Mouse (Mus musculus): ENCODE results near the gene Zfp13. TPM values are rescaled to one million over a fixed set of nuclear protein-coding genes. Genes with fewer than 3 reads are reported as not detected.

The Zfp13 gene
- polyA plus RNA-seq, 1 experiment from 2014 or later: 21.2 TPM

- ATAC-seq: no peak
- no peak overlapping the region for H3K27ac ChIP-seq
- 89% methylated on average over 8 of the region's 8 CpGs for WGBS
- H3K27me3 ChIP-seq: no peaks in the 10 kb centered on the region
- peak overlapping the region; percentile 86 for H3K9ac ChIP-seq
- H3K4me3 ChIP-seq: peak overlapping the region; percentile 74
- peak overlapping the region; percentile 91 for H3K4me2 ChIP-seq
- H3K9me3 ChIP-seq (replicated peaks): no peaks in the 10 kb centered on the region
- peaks cover 26% of the 10 kb centered on the region for H3K4me1 ChIP-seq
- peaks cover 26% of the 10 kb centered on the region for H3K36me3 ChIP-seq (ENCODE audit: poor library complexity, severe bottlenecking)
Measured at GRCm38 (mm10) chr17:23584786-23585185, 14.5 kb downstream of the Zfp13 start.

GRCm38 (mm10) chr17:23575951-23576552, 23.2 kb downstream of the Zfp13 start:
- H3K9ac ChIP-seq: no peak overlapping the region
- no peak overlapping the region for H3K4me3 ChIP-seq
- no peak for ATAC-seq
- no peak overlapping the region for H3K27ac ChIP-seq
- no peaks in the 10 kb centered on the region for H3K4me1 ChIP-seq
- peaks cover 86% of the 10 kb centered on the region for H3K36me3 ChIP-seq (ENCODE audit: poor library complexity, severe bottlenecking)
- H3K4me2 ChIP-seq: no peak overlapping the region
- WGBS: 95% methylated on average over 38 of the region's 38 CpGs
- H3K9me3 ChIP-seq (replicated peaks): no peaks in the 10 kb centered on the region
- no peaks in the 10 kb centered on the region for H3K27me3 ChIP-seq

- Histone ChIP-seq H3K4me1 (no peaks in the 10 kb centered on the region), H3K36me3 (ENCODE audit: poor library complexity, severe bottlenecking) (peaks cover 67% of the 10 kb centered on the region), H3K27me3 (no peaks in the 10 kb centered on the region), H3K4me3 (no peak overlapping the region), H3K9me3 (replicated peaks) (no peaks in the 10 kb centered on the region), H3K9ac (no peak overlapping the region), H3K4me2 (no peak overlapping the region), H3K27ac (no peak overlapping the region)
- WGBS: 94% methylated on average over 8 of the region's 8 CpGs
- ATAC-seq: no peak
Measured at GRCm38 (mm10) chr17:23574130-23574529, 25.2 kb downstream of the Zfp13 start.

- WGBS: 79% methylated on average over 6 of the region's 6 CpGs
- H3K4me1 ChIP-seq: no peaks in the 10 kb centered on the region
- no peak for ATAC-seq
- H3K4me3 ChIP-seq: no peak overlapping the region
- H3K36me3 ChIP-seq (ENCODE audit: poor library complexity, severe bottlenecking): peaks cover 49% of the 10 kb centered on the region
- H3K9ac ChIP-seq: no peak overlapping the region
- no peak overlapping the region for H3K27ac ChIP-seq
- no peaks in the 10 kb centered on the region for H3K27me3 ChIP-seq
- H3K9me3 ChIP-seq (replicated peaks): no peaks in the 10 kb centered on the region
- H3K4me2 ChIP-seq: no peak overlapping the region
Measured at GRCm38 (mm10) chr17:23572059-23572458, 27.2 kb downstream of the Zfp13 start.

- Histone ChIP-seq H3K9ac (no peak overlapping the region), H3K36me3 (ENCODE audit: poor library complexity, severe bottlenecking) (peaks cover 39% of the 10 kb centered on the region), H3K4me2 (no peak overlapping the region), H3K27me3 (no peaks in the 10 kb centered on the region), H3K9me3 (replicated peaks) (no peaks in the 10 kb centered on the region), H3K4me1 (no peaks in the 10 kb centered on the region), H3K4me3 (no peak overlapping the region), H3K27ac (no peak overlapping the region)
- no peak for ATAC-seq
- 28% methylated on average over 5 of the region's 5 CpGs for WGBS
Measured at GRCm38 (mm10) chr17:23571084-23571483, 28.2 kb downstream of the Zfp13 start.

GRCm38 (mm10) chr17:23570017-23570416, 29.3 kb downstream of the Zfp13 start:
- Histone ChIP-seq H3K4me3 (no peak overlapping the region), H3K4me1 (peaks cover 4% of the 10 kb centered on the region), H3K36me3 (ENCODE audit: poor library complexity, severe bottlenecking) (peaks cover 29% of the 10 kb centered on the region), H3K4me2 (no peak overlapping the region), H3K27ac (no peak overlapping the region), H3K27me3 (no peaks in the 10 kb centered on the region), H3K9ac (no peak overlapping the region), H3K9me3 (replicated peaks) (no peaks in the 10 kb centered on the region)
- peak; percentile 43 for ATAC-seq
- WGBS: 44% methylated on average over 6 of the region's 6 CpGs

- ATAC-seq: no peak
- Histone ChIP-seq H3K4me3 (no peak overlapping the region), H3K9me3 (replicated peaks) (no peaks in the 10 kb centered on the region), H3K9ac (no peak overlapping the region), H3K27ac (no peak overlapping the region), H3K4me1 (peaks cover 10% of the 10 kb centered on the region), H3K4me2 (no peak overlapping the region), H3K36me3 (ENCODE audit: poor library complexity, severe bottlenecking) (peaks cover 13% of the 10 kb centered on the region; the same call in 1 of the 2 replicates), H3K27me3 (no peaks in the 10 kb centered on the region)
- WGBS: 35% methylated on average over 5 of the region's 5 CpGs
Measured at GRCm38 (mm10) chr17:23568370-23568769, 30.9 kb downstream of the Zfp13 start.

GRCm38 (mm10) chr17:23566787-23567186, 32.5 kb downstream of the Zfp13 start:
- Histone ChIP-seq H3K9ac (no peak overlapping the region), H3K4me3 (no peak overlapping the region), H3K9me3 (replicated peaks) (no peaks in the 10 kb centered on the region), H3K4me2 (no peak overlapping the region), H3K36me3 (ENCODE audit: poor library complexity, severe bottlenecking) (no peaks in the 10 kb centered on the region), H3K4me1 (peaks cover 20% of the 10 kb centered on the region), H3K27me3 (no peaks in the 10 kb centered on the region), H3K27ac (no peak overlapping the region)
- 62% methylated on average over 5 of the region's 5 CpGs for WGBS
- no peak for ATAC-seq

- no peaks in the 10 kb centered on the region for H3K27me3 ChIP-seq
- peak overlapping the region; percentile 90 for H3K27ac ChIP-seq
- H3K9me3 ChIP-seq (replicated peaks): no peaks in the 10 kb centered on the region
- peak overlapping the region; percentile 75 for H3K4me3 ChIP-seq
- H3K9ac ChIP-seq: peak overlapping the region; percentile 89
- peak; percentile 82 for ATAC-seq
- peaks cover 21% of the 10 kb centered on the region for H3K36me3 ChIP-seq (ENCODE audit: poor library complexity, severe bottlenecking)
- peaks cover 20% of the 10 kb centered on the region for H3K4me1 ChIP-seq
- WGBS: under 1% methylated on average over 8 of the region's 8 CpGs
- H3K4me2 ChIP-seq: peak overlapping the region; percentile 66
Measured at GRCm38 (mm10) chr17:23564368-23564715, 34.9 kb downstream of the Zfp13 start.

GRCm38 (mm10) chr17:23563595-23564367, 35.5 kb downstream of the Zfp13 start, which contains the start of gene Zfp213:
TSS of gene Zfp213 (minus strand) at chr17:23564238.
- Histone ChIP-seq H3K9ac (peak within 1 kb of the TSS; percentile 89), H3K27ac (peak within 1 kb of the TSS; percentile 90)
- 2% methylated on average over 59 of the region's 59 CpGs for WGBS

GRCm38 (mm10) chr17:23559767-23560166, 39.5 kb downstream of the Zfp13 start:
- no peak for ATAC-seq

More at GRCm38 (mm10) chr17:23563595-23564367, 35.5 kb downstream of the Zfp13 start, which contains the start of gene Zfp213:
- H3K27me3 ChIP-seq: no peaks in the 10 kb centered on the region
- H3K36me3 ChIP-seq (ENCODE audit: poor library complexity, severe bottlenecking): peaks cover 27% of the 10 kb centered on the region
- no peaks in the 10 kb centered on the region for H3K9me3 ChIP-seq (replicated peaks)
- H3K4me3 ChIP-seq: peak within 1 kb of the TSS; percentile 75
- peak within 1 kb of the TSS; percentile 66 for H3K4me2 ChIP-seq
- H3K4me1 ChIP-seq: peaks cover 20% of the 10 kb centered on the region
- peak; percentile 96 for ATAC-seq

GRCm38 (mm10) chr17:23555243-23555916, 43.9 kb downstream of the Zfp13 start:
- H3K4me2 ChIP-seq: no peak overlapping the region
- H3K27me3 ChIP-seq: no peaks in the 10 kb centered on the region
- H3K9me3 ChIP-seq (replicated peaks): no peaks in the 10 kb centered on the region
- H3K4me3 ChIP-seq: no peak overlapping the region
- peaks cover 56% of the 10 kb centered on the region for H3K36me3 ChIP-seq (ENCODE audit: poor library complexity, severe bottlenecking)
- no peak overlapping the region for H3K9ac ChIP-seq
- no peak overlapping the region for H3K27ac ChIP-seq
- WGBS: 88% methylated on average over 7 of the region's 7 CpGs
- no peak for ATAC-seq
- H3K4me1 ChIP-seq: peaks cover 9% of the 10 kb centered on the region

More at GRCm38 (mm10) chr17:23559767-23560166, 39.5 kb downstream of the Zfp13 start:
- Histone ChIP-seq H3K4me1 (peaks cover 14% of the 10 kb centered on the region), H3K9me3 (replicated peaks) (no peaks in the 10 kb centered on the region), H3K4me3 (no peak overlapping the region), H3K27me3 (no peaks in the 10 kb centered on the region), H3K27ac (no peak overlapping the region), H3K9ac (no peak overlapping the region), H3K4me2 (no peak overlapping the region), H3K36me3 (ENCODE audit: poor library complexity, severe bottlenecking) (peaks cover 65% of the 10 kb centered on the region)
- 57% methylated on average over 8 of the region's 11 CpGs for WGBS

All from forebrain, embryonic 13.5 days (tissue).